Mouse (Mus musculus) embryonic facial prominence, embryonic 14.5 days (tissue): Measurements from ENCODE around the gene Wnt7a. TPM values are rescaled to one million over a fixed set of nuclear protein-coding genes. Genes with fewer than 3 reads are reported as not detected.

Experiments used
- ATAC-seq: fragments of 200-750 bp; cut with Nextera tagmentation; 2 replicates; pipeline ENCODE4 v1.8.0; 2017; ENCODE audit warnings: low read depth, moderate number of reproducible peaks, moderate TSS enrichment
- DNase-seq: peaks from one replicate; pipeline ENCODE4 v3.0.0-alpha.2; 2015; ENCODE audit warnings: low spot score
- H3K27ac ChIP-seq: fragments of 300-500 bp; sonication (generic); replicated peaks from 2 replicates; pipeline ENCODE4 v1.5.1; 2014; ENCODE audit warnings: low read depth, mild to moderate bottlenecking, low read length, moderate library complexity
- H3K27me3 ChIP-seq: fragments of 300-500 bp; sonication (generic); replicated peaks from 2 replicates; pipeline ENCODE4 v1.6.1; 2014; ENCODE audit warnings: low read length; ENCODE audit not compliant: control insufficient read depth, insufficient read depth
- H3K36me3 ChIP-seq: fragments of 300-500 bp; sonication (generic); 2 replicates; pipeline ENCODE4 v1.6.1; 2014; ENCODE audit warnings: low read length, mixed read lengths; ENCODE audit not compliant: control insufficient read depth, insufficient read depth
- H3K4me1 ChIP-seq: fragments of 300-500 bp; sonication (generic); 2 replicates; pipeline ENCODE4 v1.6.1; 2014; ENCODE audit warnings: antibody characterized with exemption, low read length; ENCODE audit not compliant: control insufficient read depth, insufficient read depth
- H3K4me2 ChIP-seq: fragments of 300-500 bp; sonication (generic); 2 replicates; pipeline ENCODE4 v1.6.1; 2014; ENCODE audit warnings: low read depth, mild to moderate bottlenecking, low read length, moderate library complexity, mixed read lengths
- H3K4me3 ChIP-seq: fragments of 300-500 bp; sonication (generic); 2 replicates; pipeline ENCODE4 v1.5.1; 2014; ENCODE audit warnings: low read depth, mild to moderate bottlenecking, low read length
- H3K9ac ChIP-seq: fragments of 300-500 bp; sonication (generic); 2 replicates; pipeline ENCODE4 v1.6.1; 2014; ENCODE audit warnings: low read depth, mild to moderate bottlenecking, low read length, moderate library complexity, mixed read lengths
- H3K9me3 ChIP-seq: fragments of 300-500 bp; sonication (generic); 2 replicates; pipeline ENCODE4 v1.6.1; 2016; ENCODE audit warnings: low read length; ENCODE audit not compliant: control insufficient read depth
- WGBS: fragments of 180-500 bp; shearing (Covaris S2); extraction: QIAGEN DNeasy Blood & Tissue Kit; methylation state at CpG from one replicate; pipeline ENCODE4 v1.1.7; 2014; 5-methylcytosine and 5-hydroxymethylcytosine counted together
- polyA plus RNA-seq: library from polyadenylated mRNA; unstranded; fragments of >200 nt; fragmentation: Nextera tagmentation; extraction: Ambion mirVana; gene quantifications from 2 replicates; pipeline ENCODE4 v1.2.1, GENCODE M21; 2014

The Wnt7a gene
- polyA plus RNA-seq, 1 experiment from 2014 or later, result 0.54 TPM

DNA sequence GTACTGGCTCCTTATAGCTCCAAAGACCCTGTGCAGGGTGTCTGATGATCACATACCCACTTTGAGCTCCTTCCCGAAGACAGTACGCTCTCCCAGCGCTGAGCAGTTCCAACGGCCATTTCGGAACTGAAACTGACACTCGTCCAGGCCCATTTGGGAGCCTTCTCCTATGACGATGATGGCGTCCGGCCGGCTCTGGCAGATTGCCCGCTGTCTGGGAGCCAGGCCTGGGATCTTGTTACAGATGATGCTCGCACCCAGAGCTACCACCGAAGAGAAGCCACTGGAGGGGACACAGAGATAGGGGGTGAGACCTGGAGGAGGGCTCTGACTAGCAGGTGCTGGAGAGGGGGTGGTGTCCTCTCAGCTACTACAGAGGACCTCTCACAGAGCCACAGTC is 2.5 kb downstream of the Wnt7a start:
- no peaks in the 10 kb centered on the region for H3K36me3 ChIP-seq
- no peak overlapping the region for H3K9ac ChIP-seq
- no peak overlapping the region for H3K4me2 ChIP-seq
- H3K4me1 ChIP-seq, result no peaks in the 10 kb centered on the region; the same call in none of the 2 replicates
- H3K4me3 ChIP-seq, result no peak overlapping the region
- DNase-seq (no peak), ATAC-seq (no peak)
- H3K27ac ChIP-seq, result no peak overlapping the region
- peaks cover 65% of the 10 kb centered on the region for H3K27me3 ChIP-seq
- WGBS, result 69% methylated on average over 13 of the region's 13 CpGs
- no peaks in the 10 kb centered on the region for H3K9me3 ChIP-seq

- no peak overlapping the region for H3K4me3 ChIP-seq
- no peaks in the 10 kb centered on the region for H3K36me3 ChIP-seq
- 0 out of 2 replicates have a peak, but pooled peaks cover 3% of the 10 kb centered on the region for H3K27me3 ChIP-seq
- ATAC-seq (no peak), DNase-seq (no peak)
- H3K9me3 ChIP-seq, result no peaks in the 10 kb centered on the region
- no peaks in the 10 kb centered on the region for H3K4me1 ChIP-seq
- H3K4me2 ChIP-seq, result no peak overlapping the region
- H3K9ac ChIP-seq, result no peak overlapping the region
- WGBS, result 32% methylated on average over 5 of the region's 5 CpGs
- no peak overlapping the region for H3K27ac ChIP-seq
Observed at GRCm38 (mm10) chr6:91401591-91401990, 9.6 kb downstream of the Wnt7a start.

- H3K4me1 ChIP-seq, result no peaks in the 10 kb centered on the region
- WGBS, result 64% methylated on average over 12 of the region's 12 CpGs
- no peaks in the 10 kb centered on the region for H3K9me3 ChIP-seq
- DNase-seq (no peak), ATAC-seq (no peak)
- H3K4me2 ChIP-seq, result no peak overlapping the region
- no peak overlapping the region for H3K9ac ChIP-seq
- 0 out of 2 replicates have a peak, but pooled peaks cover 3% of the 10 kb centered on the region for H3K27me3 ChIP-seq
- H3K36me3 ChIP-seq, result no peaks in the 10 kb centered on the region
- H3K4me3 ChIP-seq, result no peak overlapping the region
- no peak overlapping the region for H3K27ac ChIP-seq
Observed at GRCm38 (mm10) chr6:91400514-91400913, 10.6 kb downstream of the Wnt7a start.

DNA sequence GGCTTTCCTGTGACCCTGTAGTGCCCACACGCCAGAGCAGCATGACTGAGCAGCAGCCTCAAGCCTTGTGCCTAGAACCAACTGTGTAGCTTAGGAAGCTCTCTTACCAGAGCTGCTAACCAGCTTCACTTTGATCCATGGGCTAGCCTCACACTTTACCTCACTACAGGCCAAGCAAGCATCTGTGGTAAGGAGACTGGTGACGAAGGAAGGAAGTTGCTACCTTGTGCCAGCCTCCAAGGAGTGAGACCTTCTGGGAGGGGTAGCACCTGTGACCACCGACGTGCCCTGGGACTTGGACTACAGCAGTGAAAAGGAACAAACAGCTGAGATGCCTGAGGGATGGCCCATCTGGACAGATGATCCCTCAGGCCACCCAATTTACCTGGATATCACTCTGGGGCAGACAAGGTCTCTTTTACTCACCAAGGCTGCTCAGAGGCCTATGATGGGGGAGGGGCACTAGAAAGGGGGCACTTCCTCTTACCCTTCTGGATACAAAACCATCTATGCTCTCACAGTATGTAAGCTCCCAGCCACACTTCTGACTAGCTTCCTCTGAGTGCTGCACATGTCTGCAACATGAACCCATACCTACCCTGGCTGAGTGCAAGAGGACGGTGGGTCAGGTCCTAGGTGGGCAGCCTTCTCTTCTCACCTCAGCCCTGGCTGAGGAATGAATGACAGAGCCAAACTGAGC is 18.5 kb downstream of the Wnt7a start:
- H3K36me3 ChIP-seq, result no peaks in the 10 kb centered on the region
- no peak for DNase-seq
- no peak for ATAC-seq
- no peaks in the 10 kb centered on the region for H3K9me3 ChIP-seq
- no peak overlapping the region for H3K4me2 ChIP-seq
- no peak overlapping the region for H3K9ac ChIP-seq
- no peak overlapping the region for H3K27ac ChIP-seq
- no peaks in the 10 kb centered on the region for H3K4me1 ChIP-seq
- 80% methylated on average over 5 of the region's 5 CpGs for WGBS
- no peaks in the 10 kb centered on the region for H3K27me3 ChIP-seq
- H3K4me3 ChIP-seq, result no peak overlapping the region

GRCm38 (mm10) chr6:91389141-91389540 is 22.0 kb downstream of the Wnt7a start:
- Histone ChIP-seq H3K27me3 (no peaks in the 10 kb centered on the region), H3K4me1 (no peaks in the 10 kb centered on the region), H3K4me3 (no peak overlapping the region), H3K9ac (no peak overlapping the region), H3K27ac (no peak overlapping the region), H3K4me2 (no peak overlapping the region), H3K9me3 (no peaks in the 10 kb centered on the region), H3K36me3 (no peaks in the 10 kb centered on the region)
- DNase-seq, result no peak
- WGBS, result 85% methylated on average over 4 of the region's 4 CpGs
- ATAC-seq, result no peak

GRCm38 (mm10) chr6:91384415-91384814 is 26.7 kb downstream of the Wnt7a start:
- no peaks in the 10 kb centered on the region for H3K4me1 ChIP-seq
- no peak overlapping the region for H3K4me3 ChIP-seq
- ATAC-seq, result no peak
- WGBS, result 82% methylated on average over 2 of the region's 2 CpGs
- no peaks in the 10 kb centered on the region for H3K9me3 ChIP-seq
- H3K9ac ChIP-seq, result no peak overlapping the region
- no peak overlapping the region for H3K4me2 ChIP-seq
- H3K27ac ChIP-seq, result no peak overlapping the region
- no peaks in the 10 kb centered on the region for H3K27me3 ChIP-seq
- H3K36me3 ChIP-seq, result no peaks in the 10 kb centered on the region
- DNase-seq, result no peak

DNA sequence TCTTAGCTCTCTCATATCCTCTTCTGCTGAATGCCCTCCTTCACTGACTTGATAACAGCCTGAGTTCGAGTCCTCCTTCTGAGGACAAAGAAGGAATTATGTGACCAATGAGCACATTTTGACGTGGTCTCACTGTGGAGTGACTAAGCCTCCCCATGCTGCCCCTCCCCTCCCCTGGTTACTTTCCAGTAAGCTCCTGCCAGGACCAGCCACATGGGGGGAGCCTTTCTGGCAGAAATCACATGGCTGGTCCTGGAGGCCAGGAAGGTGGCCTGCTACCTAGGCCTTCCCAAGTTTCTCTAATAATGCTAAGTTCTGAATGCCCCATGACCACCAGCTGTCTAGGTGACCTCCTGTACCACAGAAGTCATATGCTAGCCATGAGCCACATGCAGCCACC is 27.3 kb downstream of the Wnt7a start:
- whole genome bisulfite sequencing, result 56% methylated on average over 2 of the region's 2 CpGs
- no peak overlapping the region for H3K4me3 ChIP-seq
- no peaks in the 10 kb centered on the region for H3K36me3 ChIP-seq
- H3K9me3 ChIP-seq, result no peaks in the 10 kb centered on the region
- H3K4me1 ChIP-seq, result no peaks in the 10 kb centered on the region
- ATAC-seq (no peak), DNase-seq (no peak)
- no peaks in the 10 kb centered on the region for H3K27me3 ChIP-seq
- no peak overlapping the region for H3K27ac ChIP-seq
- no peak overlapping the region for H3K9ac ChIP-seq
- H3K4me2 ChIP-seq, result no peak overlapping the region

- Histone ChIP-seq H3K27ac (no peak overlapping the region), H3K4me3 (no peak overlapping the region), H3K4me1 (no peaks in the 10 kb centered on the region), H3K27me3 (no peaks in the 10 kb centered on the region), H3K4me2 (no peak overlapping the region), H3K36me3 (no peaks in the 10 kb centered on the region), H3K9me3 (no peaks in the 10 kb centered on the region), H3K9ac (no peak overlapping the region)
- no peak for DNase-seq
- no peak for ATAC-seq
- 81% methylated on average over 1 of the region's 1 CpGs for WGBS
Observed at GRCm38 (mm10) chr6:91383303-91383702, 27.9 kb downstream of the Wnt7a start.

DNA sequence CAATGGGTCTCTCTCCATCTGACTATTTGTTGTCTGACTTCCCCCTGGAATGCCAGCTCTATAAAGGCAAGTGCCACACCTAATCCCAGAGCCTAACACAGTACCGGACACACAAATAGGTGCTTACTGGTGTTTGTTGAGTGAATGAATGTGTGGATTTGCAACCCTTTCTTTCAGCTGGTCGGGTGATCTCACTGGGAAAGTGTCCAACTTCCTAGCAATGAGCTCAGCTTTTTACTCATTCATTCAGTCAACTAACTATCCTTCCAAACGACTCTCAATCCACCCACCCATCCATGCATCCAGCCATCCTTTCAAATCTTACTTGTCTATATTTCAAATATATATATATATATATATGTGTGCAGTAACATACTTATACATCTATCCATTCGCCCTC is 31.3 kb downstream of the Wnt7a start:
- Histone ChIP-seq H3K9me3 (no peaks in the 10 kb centered on the region), H3K27me3 (no peaks in the 10 kb centered on the region), H3K36me3 (no peaks in the 10 kb centered on the region), H3K4me3 (no peak overlapping the region), H3K4me2 (no peak overlapping the region), H3K9ac (no peak overlapping the region), H3K4me1 (no peaks in the 10 kb centered on the region), H3K27ac (no peak overlapping the region)
- ATAC-seq, result no peak
- WGBS, result 67% methylated on average over 4 of the region's 4 CpGs
- DNase-seq, result no peak
